Mouse (Mus musculus) forebrain, embryonic 14.5 days (tissue): ENCODE results near the gene Mdk. TPM values are rescaled to one million over a fixed set of nuclear protein-coding genes. Genes with fewer than 3 reads are reported as not detected.

Experiments used
- ATAC-seq: fragments of 200-750 bp; cut with Nextera tagmentation; 2 replicates; pipeline ENCODE4 v1.8.0; 2017; ENCODE audit warnings: mild to moderate bottlenecking, moderate library complexity
- DNase-seq: peaks from one replicate; pipeline ENCODE4 v3.0.0-alpha.2; 2015; ENCODE audit warnings: low spot score
- H3K27ac ChIP-seq: fragments of 300-500 bp; sonication (generic); 2 replicates; pipeline ENCODE4 v1.5.1; 2014; ENCODE audit warnings: low read depth, mild to moderate bottlenecking, control low read depth, low read length, moderate library complexity
- H3K27me3 ChIP-seq: fragments of 300-500 bp; sonication (generic); replicated peaks from 2 replicates; pipeline ENCODE4 v1.6.1; 2014; ENCODE audit warnings: low read length, control low read depth, mixed read lengths; ENCODE audit not compliant: control insufficient read depth, insufficient read depth
- H3K36me3 ChIP-seq: fragments of 300-500 bp; sonication (generic); 2 replicates; pipeline ENCODE4 v1.6.1; 2014; ENCODE audit warnings: low read length, control low read depth; ENCODE audit not compliant: control insufficient read depth, insufficient read depth
- H3K4me1 ChIP-seq: fragments of 300-500 bp; sonication (generic); 2 replicates; pipeline ENCODE4 v1.6.1; 2014; ENCODE audit warnings: antibody characterized with exemption, low read length, control low read depth; ENCODE audit not compliant: control insufficient read depth, insufficient read depth
- H3K4me2 ChIP-seq: fragments of 300-500 bp; sonication (generic); 2 replicates; pipeline ENCODE4 v1.6.1; 2014; ENCODE audit warnings: mild to moderate bottlenecking, control low read depth, low read length
- H3K4me3 ChIP-seq: fragments of 300-500 bp; sonication (generic); 2 replicates; pipeline ENCODE4 v1.5.1; 2014; ENCODE audit warnings: low read depth, low read length, control low read depth
- H3K9ac ChIP-seq: fragments of 300-500 bp; sonication (generic); 2 replicates; pipeline ENCODE4 v1.6.1; 2014; ENCODE audit warnings: mild to moderate bottlenecking, low read length, control low read depth, moderate library complexity
- H3K9me3 ChIP-seq: fragments of 300-500 bp; sonication (generic); replicated peaks from 2 replicates; pipeline ENCODE4 v1.6.1; 2016; ENCODE audit warnings: low read length, control low read depth, mixed read lengths; ENCODE audit not compliant: control insufficient read depth
- WGBS: fragments of 180-500 bp; shearing (Covaris S2); extraction: QIAGEN DNeasy Blood & Tissue Kit; methylation state at CpG from one replicate; pipeline ENCODE4 v1.1.7; 2014; 5-methylcytosine and 5-hydroxymethylcytosine counted together
- microRNA-seq: library from miRNA; unstranded; fragments of <30 nt; microRNA quantifications from one replicate; pipeline ENCODE4, GENCODE M21; 2016
- polyA plus RNA-seq: library from polyadenylated mRNA; unstranded; fragments of >200 nt; fragmentation: Nextera tagmentation; extraction: Ambion mirVana; gene quantifications from 2 replicates; pipeline ENCODE4 v1.2.1, GENCODE M21; 2014

Gene Mdk
- polyA plus RNA-seq, 1 experiment from 2014 or later, result 462 TPM

- ATAC-seq, result no peak
- DNase-seq, result no peak
- no peaks in the 10 kb centered on the region for H3K9me3 ChIP-seq
- no peak overlapping the region for H3K4me2 ChIP-seq
- peaks cover 9% of the 10 kb centered on the region for H3K36me3 ChIP-seq
- no peaks in the 10 kb centered on the region for H3K27me3 ChIP-seq
- H3K9ac ChIP-seq, result no peak overlapping the region
- no peak overlapping the region for H3K4me3 ChIP-seq
- no peak overlapping the region for H3K27ac ChIP-seq
- no peaks in the 10 kb centered on the region for H3K4me1 ChIP-seq
These were observed 34.1 kb downstream of the Mdk start for GRCm38 (mm10) chr2:91897968-91898367.

DNA sequence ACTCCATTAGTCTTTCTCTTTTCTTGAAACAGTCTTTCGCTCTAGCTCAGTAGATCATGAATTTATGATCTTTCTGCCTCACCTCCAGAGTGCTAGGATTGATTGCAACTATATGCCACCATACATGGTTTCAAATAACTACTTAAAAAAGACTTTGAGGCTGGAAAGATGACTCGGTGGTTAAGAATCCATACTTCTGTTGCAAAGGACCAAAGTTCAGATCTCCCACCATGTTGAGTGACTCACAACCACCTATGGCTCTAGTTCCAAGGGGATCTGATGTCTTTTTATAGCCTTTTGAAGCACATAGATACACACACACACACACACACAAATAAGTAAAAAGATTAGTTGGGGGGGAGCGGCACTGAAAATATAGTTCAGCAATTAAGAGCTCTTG lies 36.7 kb downstream of the Mdk start:
- Histone ChIP-seq H3K4me1 (no peaks in the 10 kb centered on the region), H3K27me3 (no peaks in the 10 kb centered on the region), H3K4me3 (no peak overlapping the region), H3K9me3 (no peaks in the 10 kb centered on the region), H3K36me3 (peaks cover 2% of the 10 kb centered on the region), H3K9ac (no peak overlapping the region), H3K4me2 (no peak overlapping the region), H3K27ac (no peak overlapping the region)
- no peak for ATAC-seq
- no peak for DNase-seq
- 97% methylated on average over 3 of the region's 3 CpGs for WGBS

- Histone ChIP-seq H3K4me3 (no peak overlapping the region), H3K36me3 (no peaks in the 10 kb centered on the region), H3K27me3 (no peaks in the 10 kb centered on the region), H3K4me1 (no peaks in the 10 kb centered on the region), H3K9me3 (no peaks in the 10 kb centered on the region), H3K4me2 (no peak overlapping the region), H3K27ac (no peak overlapping the region), H3K9ac (no peak overlapping the region)
- WGBS, result 77% methylated on average over 3 of the region's 3 CpGs
- no peak for ATAC-seq
- DNase-seq, result no peak
These were observed 37.4 kb downstream of the Mdk start for GRCm38 (mm10) chr2:91894716-91895115.

- WGBS, result 64% methylated on average over 4 of the region's 4 CpGs
- H3K4me2 ChIP-seq, result no peak overlapping the region
- DNase-seq, result no peak
- H3K4me1 ChIP-seq, result no peaks in the 10 kb centered on the region
- no peak overlapping the region for H3K4me3 ChIP-seq
- no peaks in the 10 kb centered on the region for H3K27me3 ChIP-seq
- no peak overlapping the region for H3K9ac ChIP-seq
- peaks cover 13% of the 10 kb centered on the region for H3K36me3 ChIP-seq
- no peak overlapping the region for H3K27ac ChIP-seq
- no peak for ATAC-seq
- H3K9me3 ChIP-seq, result no peaks in the 10 kb centered on the region
These were observed 47.5 kb downstream of the Mdk start for GRCm38 (mm10) chr2:91884616-91885015.

DNA sequence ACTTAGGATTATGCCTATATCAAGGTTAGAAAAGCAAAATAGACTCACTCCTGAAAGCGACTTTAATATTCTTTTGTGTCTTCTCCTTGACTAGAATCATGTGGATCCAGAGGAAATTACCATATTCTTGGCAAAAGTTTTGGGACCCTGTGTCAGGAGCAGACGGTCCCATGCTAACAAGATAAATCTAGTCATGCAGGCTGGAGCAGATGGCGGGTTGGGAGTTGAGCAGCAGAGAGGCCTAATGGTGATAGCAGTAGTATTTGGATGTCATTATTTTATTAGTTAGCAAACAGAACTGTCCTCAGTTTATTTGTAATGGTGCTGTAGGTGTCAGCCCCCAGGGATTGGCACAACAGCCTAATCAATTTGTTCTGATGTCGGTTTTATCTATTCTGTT lies 48.1 kb downstream of the Mdk start:
- WGBS, result 78% methylated on average over 4 of the region's 4 CpGs
- Histone ChIP-seq H3K4me3 (no peak overlapping the region), H3K27me3 (no peaks in the 10 kb centered on the region), H3K4me2 (no peak overlapping the region), H3K36me3 (peaks cover 13% of the 10 kb centered on the region), H3K9ac (no peak overlapping the region), H3K4me1 (no peaks in the 10 kb centered on the region), H3K9me3 (no peaks in the 10 kb centered on the region), H3K27ac (no peak overlapping the region)
- DNase-seq (peak; percentile 66), ATAC-seq (no peak)

Small RNAs within 50 kb of the gene (microRNA-seq; reads per million reads assigned to microRNA genes)
- not detected for gene Mir6999

Other genes starting within 250 kb of the Mdk start
- gene Atg13, start 221.7 kb downstream of the Mdk start, polyA plus RNA-seq, result 40.4 and 43.3 TPM in 2 replicates
- gene Harbi1, start 221.4 kb downstream of the Mdk start, polyA plus RNA-seq, result 11.8 and 13.5 TPM in 2 replicates
- gene Ambra1, start 202.2 kb downstream of the Mdk start, polyA plus RNA-seq, result 14.8 and 19.3 TPM in 2 replicates
- gene Chrm4, start 5.0 kb downstream of the Mdk start, polyA plus RNA-seq, result 0.83 and 1.2 TPM in 2 replicates
- 0.20 and 0.30 TPM in 2 replicates for gene Gm9821, start 13.4 kb upstream of the Mdk start, polyA plus RNA-seq
- gene Dgkz, start 43.6 kb upstream of the Mdk start, polyA plus RNA-seq, result 26.7 and 29.1 TPM in 2 replicates
- gene Creb3l1, start 92.2 kb upstream of the Mdk start, polyA plus RNA-seq, result 0.80 and 1.3 TPM in 2 replicates
- gene Phf21a, start 160.8 kb upstream of the Mdk start, polyA plus RNA-seq, result 37.5 and 39.2 TPM in 2 replicates